Mouse (Mus musculus) liver, adult 2 months (tissue): ENCODE measurements at regions not wholly inside any gene's neighbourhood (a gene's known extent, or its start where the extent isn't known, plus 50 kb on each side); places are given as distances from the start of the nearest gene placed in this dataset.

Experiments
- CTCF ChIP-seq: fragments of 200-500 bp; IDR thresholded peaks from 2 replicates; pipeline ENCODE4 v1.5.1; 2011; ENCODE audit warnings: low read depth, low read length, control low read depth
- POLR2A ChIP-seq: fragments of 200-500 bp; IDR thresholded peaks from 2 replicates; pipeline ENCODE4 v1.6.1; 2011; ENCODE audit warnings: low read length, control low read depth; ENCODE audit not compliant: insufficient read depth; ENCODE audit errors: extremely low read depth

DNA sequence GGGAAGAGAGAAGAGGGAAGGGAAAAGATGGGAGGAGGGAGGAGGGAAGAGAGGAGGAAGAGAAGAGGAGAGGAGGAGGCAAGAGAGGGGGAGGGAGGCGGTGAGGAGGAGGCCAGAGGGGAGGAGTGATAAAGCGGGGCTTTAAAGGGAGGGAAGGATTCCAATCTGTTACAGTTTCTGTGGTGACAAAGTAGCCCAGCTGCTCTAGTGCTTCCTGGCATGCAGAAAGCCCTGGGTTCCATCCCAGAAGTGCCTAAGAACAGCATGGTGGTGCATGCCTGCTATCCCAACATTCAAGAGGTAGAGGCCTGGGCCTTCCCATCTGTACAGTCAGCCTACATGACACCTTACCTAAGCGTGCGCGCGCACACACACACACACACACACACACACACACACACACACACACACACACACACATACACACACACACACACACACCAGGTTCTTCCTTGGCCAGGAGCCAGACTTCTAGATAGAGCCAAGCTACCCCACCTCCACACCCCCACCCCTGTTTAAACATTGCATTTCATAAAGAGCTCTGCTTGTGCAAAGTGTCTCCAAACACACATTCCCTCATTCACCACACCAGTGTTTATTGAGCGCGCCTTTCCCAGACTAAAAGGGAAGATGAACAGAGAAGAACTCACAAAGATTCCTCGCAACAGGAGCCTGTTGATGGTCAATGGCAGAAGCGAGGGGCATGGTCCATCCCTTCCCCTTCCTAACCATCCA is 226.4 kb downstream of the Cbln4 start:
- TF ChIP-seq POLR2A (no peak), CTCF (no peak)
